Mouse (Mus musculus) cortical plate, adult 2 months (tissue): ENCODE data around the gene Fggy.

Experiments used
- CTCF ChIP-seq: fragments of 200-500 bp; IDR thresholded peaks from 2 replicates; pipeline ENCODE4 v1.5.1; 2011; ENCODE audit warnings: mild to moderate bottlenecking, control low read depth, low read length; ENCODE audit not compliant: insufficient read depth; ENCODE audit errors: extremely low read depth
- POLR2A ChIP-seq: fragments of 200-500 bp; IDR thresholded peaks from 2 replicates; pipeline ENCODE4 v1.6.1; 2011; ENCODE audit warnings: mild to moderate bottlenecking, low read length, control low read depth; ENCODE audit not compliant: insufficient read depth; ENCODE audit errors: extremely low read depth

DNA sequence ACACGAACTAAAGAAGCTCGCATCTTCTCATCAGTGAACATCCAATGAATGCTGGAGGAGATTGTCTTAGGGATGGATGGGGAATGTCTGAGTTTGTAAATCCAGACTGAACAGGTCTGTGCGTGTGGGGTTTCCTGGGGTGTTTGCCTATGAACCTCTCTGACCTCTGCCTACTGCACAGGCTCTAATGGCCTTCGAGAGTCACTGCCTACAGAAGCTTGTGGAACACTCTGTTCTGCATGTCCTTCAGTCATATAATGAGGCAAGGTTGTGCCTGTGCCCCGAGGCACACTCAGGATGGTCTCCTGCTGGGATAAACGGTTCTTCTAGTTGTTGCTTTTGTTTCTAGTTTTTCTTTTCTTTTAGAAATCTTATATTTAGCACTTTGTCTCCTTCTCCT is 92.7 kb downstream of the Fggy start:
- TF ChIP-seq CTCF: no peak
- no peak for TF ChIP-seq POLR2A
